Mouse (Mus musculus): ENCODE results near the gene Spata2l. TPM values are rescaled to one million over a fixed set of nuclear protein-coding genes. Genes with fewer than 3 reads are reported as not detected.
A peak's percentile ranks its signal among the peaks of the same experiment; 100 is the strongest.
"Not testable (repeated sequence)": the region's sequence is repeated elsewhere in the genome, so short reads cannot be mapped to it uniquely, and the experiment has no call there.

Spata2l gene
- polyA plus RNA-seq, 1 experiment from 2014 or later = 2.3 TPM

DNA sequence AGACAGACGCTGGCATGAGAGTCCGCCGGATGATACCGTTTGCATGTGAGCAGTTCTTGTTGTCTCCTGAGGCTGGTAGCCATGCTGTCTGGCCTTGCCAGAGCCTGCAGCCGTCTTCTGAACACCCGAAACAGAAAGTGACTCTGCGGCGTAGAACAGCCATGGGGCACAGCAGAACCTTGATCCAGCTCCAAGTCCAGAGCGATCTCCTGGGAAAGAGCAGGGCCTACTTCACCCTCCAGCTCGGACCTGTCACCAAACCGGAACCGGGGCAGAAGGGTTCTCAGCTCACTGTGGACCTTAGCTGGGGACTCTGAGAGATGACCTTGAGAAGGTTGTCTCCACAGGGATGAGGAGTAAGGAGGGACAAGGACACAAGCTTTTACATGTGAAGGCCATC is 39.1 kb upstream of the Spata2l start:
- no peaks in the 10 kb centered on the region for H3K9me3 ChIP-seq (ENCODE audit: low read depth, low read length)
- H3K27ac ChIP-seq (ENCODE audit: low read depth) = no peak overlapping the region
- H3K27me3 ChIP-seq (ENCODE audit: insufficient read depth, low read length) = no peaks in the 10 kb centered on the region
- peaks cover 43% of the 10 kb centered on the region for H3K36me3 ChIP-seq (ENCODE audit: insufficient read depth)
- WGBS = 92% methylated on average over 12 of the region's 12 CpGs
- no peak for DNase-seq
- no peak overlapping the region for H3K4me3 ChIP-seq (ENCODE audit: low read depth, low read length)
- TF ChIP-seq CTCF (IDR thresholded peaks at IDR 0.05; ENCODE audit: low read depth) = no peak
- H3K4me1 ChIP-seq (ENCODE audit: insufficient read depth) = no peaks in the 10 kb centered on the region
- H3K4me2 ChIP-seq = no peak overlapping the region
- H3K9ac ChIP-seq = no peak overlapping the region
- no peak for ATAC-seq (ENCODE audit: insufficient read depth)

DNA sequence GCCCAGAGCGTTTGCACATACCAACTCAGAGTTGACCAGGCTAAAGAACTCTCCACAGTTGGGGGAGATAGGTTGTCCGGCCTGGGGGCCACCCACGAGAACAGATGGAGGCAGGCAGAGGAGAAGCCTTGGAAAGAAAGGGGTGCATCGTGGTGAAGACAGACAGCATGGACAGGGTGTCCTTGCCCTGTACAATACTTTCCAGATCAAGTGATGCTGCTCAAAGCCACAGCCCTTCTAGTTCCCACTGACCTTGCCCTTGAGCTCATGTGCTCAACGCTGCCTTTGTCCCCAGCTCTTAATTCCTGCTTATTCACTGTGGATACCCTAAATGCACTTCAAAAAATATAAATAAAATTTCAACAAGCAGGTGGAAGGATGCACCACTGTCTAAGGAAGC is 38.4 kb upstream of the Spata2l start:
- WGBS = 75% methylated on average over 5 of the region's 5 CpGs
- DNase-seq = no peak

DNA sequence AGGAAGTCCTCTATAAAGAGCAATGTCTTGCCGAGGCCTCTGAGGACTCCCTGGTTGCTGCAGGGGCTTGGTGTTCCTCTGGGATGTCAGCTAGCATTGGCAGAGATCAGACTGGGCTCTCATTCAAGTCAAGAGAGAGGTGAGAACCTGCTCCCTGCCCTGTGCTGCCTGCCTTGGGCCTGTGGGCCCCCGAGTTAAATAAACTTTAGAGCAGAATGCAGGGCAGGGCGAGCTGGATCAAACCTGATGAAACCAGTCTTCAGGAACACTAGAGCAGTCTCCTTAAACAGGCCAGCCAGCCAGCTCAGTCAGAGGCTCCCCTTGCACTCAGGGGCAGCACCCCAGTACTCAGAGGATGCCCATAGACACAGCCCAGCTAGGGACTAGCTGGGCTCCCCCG is 35.9 kb upstream of the Spata2l start:
- Histone ChIP-seq H3K9ac (no peak overlapping the region), H3K27me3 (ENCODE audit: insufficient read depth, low read length) (no peaks in the 10 kb centered on the region), H3K4me3 (ENCODE audit: low read depth, low read length) (no peak overlapping the region), H3K27ac (ENCODE audit: low read depth) (no peak overlapping the region), H3K4me2 (no peak overlapping the region), H3K4me1 (ENCODE audit: insufficient read depth) (no peaks in the 10 kb centered on the region), H3K36me3 (ENCODE audit: insufficient read depth) (peaks cover 57% of the 10 kb centered on the region), H3K9me3 (ENCODE audit: low read depth, low read length) (no peaks in the 10 kb centered on the region)
- no peak for TF ChIP-seq CTCF (IDR thresholded peaks at IDR 0.05; ENCODE audit: low read depth)
- no peak for DNase-seq
- WGBS = 53% methylated on average over 4 of the region's 4 CpGs
- no peak for ATAC-seq (ENCODE audit: insufficient read depth)

More for the DNA sequence above, 38.4 kb upstream of the Spata2l start:
- no peaks in the 10 kb centered on the region for H3K4me1 ChIP-seq (ENCODE audit: insufficient read depth)
- TF ChIP-seq CTCF (IDR thresholded peaks at IDR 0.05; ENCODE audit: low read depth) = no peak
- H3K9me3 ChIP-seq (ENCODE audit: low read depth, low read length) = no peaks in the 10 kb centered on the region
- no peak overlapping the region for H3K9ac ChIP-seq
- H3K27me3 ChIP-seq (ENCODE audit: insufficient read depth, low read length) = no peaks in the 10 kb centered on the region
- no peak overlapping the region for H3K4me3 ChIP-seq (ENCODE audit: low read depth, low read length)
- no peak overlapping the region for H3K27ac ChIP-seq (ENCODE audit: low read depth)
- no peak for ATAC-seq (ENCODE audit: insufficient read depth)
- no peak overlapping the region for H3K4me2 ChIP-seq
- peaks cover 46% of the 10 kb centered on the region for H3K36me3 ChIP-seq (ENCODE audit: insufficient read depth)

DNA sequence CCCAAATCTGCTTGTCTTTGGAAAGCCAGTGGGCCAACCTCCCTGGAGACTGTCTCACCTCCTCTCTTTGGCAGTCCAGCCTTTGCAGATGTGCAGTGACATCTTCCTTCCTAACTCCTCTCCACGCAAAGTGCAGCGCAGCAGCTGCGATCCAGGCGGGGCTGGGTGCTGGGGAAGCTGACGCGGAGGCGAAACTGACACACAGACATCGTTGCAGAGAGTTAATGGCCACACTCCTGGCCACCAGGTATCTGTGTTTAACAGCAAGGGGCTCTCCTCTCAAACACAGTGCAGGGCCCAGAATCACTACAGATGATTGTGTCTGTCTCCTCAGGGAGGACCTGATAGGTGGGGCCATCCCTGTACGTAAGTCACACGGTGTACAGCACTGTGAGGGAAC is 35.1 kb upstream of the Spata2l start:
- ATAC-seq (ENCODE audit: insufficient read depth) (no peak), DNase-seq (no peak)
- H3K4me2 ChIP-seq = no peak overlapping the region
- peaks cover 62% of the 10 kb centered on the region for H3K36me3 ChIP-seq (ENCODE audit: insufficient read depth)
- H3K27ac ChIP-seq (ENCODE audit: low read depth) = peak overlapping the region; percentile 20; the same call in 1 of the 2 replicates
- H3K9me3 ChIP-seq (ENCODE audit: low read depth, low read length) = no peaks in the 10 kb centered on the region
- H3K4me1 ChIP-seq (ENCODE audit: insufficient read depth) = no peaks in the 10 kb centered on the region
- H3K27me3 ChIP-seq (ENCODE audit: insufficient read depth, low read length) = no peaks in the 10 kb centered on the region
- H3K9ac ChIP-seq = no peak overlapping the region
- 84% methylated on average over 10 of the region's 10 CpGs for WGBS
- no peak for TF ChIP-seq CTCF (IDR thresholded peaks at IDR 0.05; ENCODE audit: low read depth)
- H3K4me3 ChIP-seq (ENCODE audit: low read depth, low read length) = no peak overlapping the region

DNA sequence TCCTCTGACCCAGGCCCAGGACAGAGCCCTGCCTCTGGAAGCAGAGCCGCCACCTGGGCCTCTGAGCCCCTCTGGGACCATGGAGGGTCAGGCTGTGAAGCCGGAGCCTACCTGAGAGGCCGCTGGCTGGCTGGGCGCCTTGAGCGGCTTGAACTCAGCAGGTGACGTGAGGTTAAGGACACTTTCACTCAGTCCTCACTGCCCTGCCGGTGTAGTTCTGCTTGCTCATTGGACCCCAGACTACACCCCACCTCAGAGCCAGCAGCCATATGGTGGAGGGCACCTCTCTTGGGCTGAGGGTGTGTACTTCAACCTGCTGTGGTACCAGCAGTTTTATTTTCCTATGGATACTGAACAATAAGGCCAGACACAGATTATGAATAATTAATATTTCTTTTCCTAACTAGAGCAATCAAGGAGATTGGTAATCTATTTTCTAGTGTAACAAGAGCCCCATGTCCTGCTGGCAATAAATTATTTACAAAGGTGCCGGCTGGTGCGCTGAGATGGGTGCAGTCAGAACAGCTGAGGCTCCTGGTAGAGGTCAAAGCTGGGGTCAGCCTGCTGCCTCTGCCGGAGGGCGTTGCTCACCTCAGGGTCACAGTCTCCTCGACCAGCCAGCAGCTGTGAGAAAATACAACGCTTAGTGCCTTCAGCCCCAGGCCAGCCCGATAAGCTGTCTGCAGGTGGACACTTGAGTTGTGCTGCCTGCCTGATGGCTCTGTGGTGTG is 32.1 kb upstream of the Spata2l start:
- H3K27me3 ChIP-seq (ENCODE audit: insufficient read depth, low read length) = no peaks in the 10 kb centered on the region
- 60% methylated on average over 14 of the region's 14 CpGs for WGBS
- no peak overlapping the region for H3K27ac ChIP-seq (ENCODE audit: low read depth)
- H3K4me3 ChIP-seq (ENCODE audit: low read depth, low read length) = no peak overlapping the region
- H3K36me3 ChIP-seq (ENCODE audit: insufficient read depth) = peaks cover 78% of the 10 kb centered on the region
- H3K4me1 ChIP-seq (ENCODE audit: insufficient read depth) = no peaks in the 10 kb centered on the region
- TF ChIP-seq CTCF (IDR thresholded peaks at IDR 0.05; ENCODE audit: low read depth) = no peak
- DNase-seq = no peak
- no peak for ATAC-seq (ENCODE audit: insufficient read depth)
- no peak overlapping the region for H3K9ac ChIP-seq
- H3K9me3 ChIP-seq (ENCODE audit: low read depth, low read length) = no peaks in the 10 kb centered on the region
- no peak overlapping the region for H3K4me2 ChIP-seq

DNA sequence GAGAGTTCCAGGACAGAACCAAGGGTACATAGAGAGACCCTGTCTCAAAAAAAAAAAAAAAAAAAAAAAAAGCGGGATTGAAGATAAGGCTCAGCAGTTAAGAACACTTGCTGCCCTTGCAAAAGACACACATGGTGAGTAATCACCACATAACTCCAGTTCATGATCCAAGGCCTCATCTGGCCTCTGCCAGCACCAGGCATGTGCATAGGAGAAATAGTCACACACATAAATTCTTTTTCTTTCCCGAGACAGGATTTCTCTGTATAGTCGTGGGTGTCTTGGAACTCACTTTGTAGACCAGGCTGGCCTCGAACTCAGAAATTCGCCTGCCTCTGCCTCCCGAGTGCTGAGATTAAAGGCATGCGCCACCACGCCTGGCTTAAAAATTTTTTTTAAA is 21.6 kb upstream of the Spata2l start:
- Histone ChIP-seq H3K36me3 (ENCODE audit: insufficient read depth) (peaks cover 51% of the 10 kb centered on the region), H3K4me1 (ENCODE audit: insufficient read depth) (peaks cover 12% of the 10 kb centered on the region; the same call in 1 of the 2 replicates)
- 92% methylated on average over 8 of the region's 8 CpGs for WGBS
- ATAC-seq (ENCODE audit: insufficient read depth); H3K4me3 ChIP-seq (ENCODE audit: low read depth, low read length); H3K27me3 ChIP-seq (ENCODE audit: insufficient read depth, low read length); H3K4me2 ChIP-seq; H3K9me3 ChIP-seq (ENCODE audit: low read depth, low read length); H3K9ac ChIP-seq; H3K27ac ChIP-seq (ENCODE audit: low read depth); DNase-seq: not testable (repeated sequence)

DNA sequence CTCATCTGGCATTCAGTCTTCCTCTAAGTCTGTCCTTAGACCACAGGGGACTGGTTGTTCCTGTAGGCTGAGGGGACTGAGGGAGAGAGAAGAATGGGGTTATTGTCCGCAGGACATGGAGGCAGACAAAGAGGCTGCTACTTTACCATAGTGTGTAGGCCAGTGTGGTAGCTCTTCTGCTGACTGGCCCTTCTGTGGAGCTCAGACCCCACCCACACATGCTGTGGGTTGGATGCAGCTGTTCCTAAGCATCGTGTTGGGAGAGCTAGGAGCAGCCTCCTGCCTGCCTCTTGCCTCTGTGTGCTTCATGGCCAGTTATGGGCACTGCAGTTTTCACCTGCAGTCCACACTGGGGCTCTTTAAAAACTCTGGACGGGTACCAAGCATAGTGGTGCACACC is 21.1 kb upstream of the Spata2l start:
- 89% methylated on average over 3 of the region's 3 CpGs for WGBS
- peaks cover 51% of the 10 kb centered on the region for H3K36me3 ChIP-seq (ENCODE audit: insufficient read depth)

More for the DNA sequence above, 21.1 kb upstream of the Spata2l start:
- DNase-seq = no peak
- Histone ChIP-seq H3K9ac (no peak overlapping the region), H3K9me3 (ENCODE audit: low read depth, low read length) (no peaks in the 10 kb centered on the region), H3K4me3 (ENCODE audit: low read depth, low read length) (no peak overlapping the region), H3K4me1 (ENCODE audit: insufficient read depth) (peaks cover 12% of the 10 kb centered on the region; the same call in 1 of the 2 replicates), H3K27me3 (ENCODE audit: insufficient read depth, low read length) (no peaks in the 10 kb centered on the region), H3K27ac (ENCODE audit: low read depth) (no peak overlapping the region), H3K4me2 (no peak overlapping the region)
- TF ChIP-seq CTCF (IDR thresholded peaks at IDR 0.05; ENCODE audit: low read depth) = no peak
- ATAC-seq (ENCODE audit: insufficient read depth) = no peak

Data from lung, embryonic 14.5 days (tissue).